Mouse (Mus musculus) CH12.LX (cell line): Measurements from ENCODE around the gene Olfr1029.

ENCODE experiments used
- IRF4 ChIP-seq: IDR thresholded peaks from 2 replicates; pipeline ENCODE4 v1.6.1; 2014; ENCODE audit warnings: low read depth, mild to moderate bottlenecking, inconsistent platforms, low read length, improper control_type of control experiment
- MEF2A ChIP-seq: IDR thresholded peaks from 2 replicates; pipeline ENCODE4 v1.6.1; 2014; ENCODE audit warnings: low read depth, mild to moderate bottlenecking, inconsistent platforms, low read length, improper control_type of control experiment, borderline replicate concordance

- TF ChIP-seq IRF4: no peak
- TF ChIP-seq MEF2A: no peak
Measured at GRCm38 (mm10) chr2:86005240-86005639, 31.5 kb downstream of the Olfr1029 start, which contains the start of gene Olfr1032.
